27 mouse cellular contexts compared by ENCODE assay signal in genomic region chr3:57932657-57933539, GRCm38 (mm10).
"Had no signal": no experiment of that assay in that cellular context is flagged by ENCODE, and none has a peak within 500 bp of the region (broad histone marks: within the 10 kb centered on the region; RNA-seq: fewer than 3 reads in every experiment).

No protein-coding gene starts in this region.

- H3K27ac ChIP-seq: gastrocnemius, adult 2 months; heart, embryonic 10.5 days; hindbrain, embryonic 10.5 days; hindbrain, embryonic 12.5 days; hindbrain, embryonic 15.5 days; intestine, embryonic 15.5 days; layer of hippocampus, adult 2 months; left cerebral cortex, adult 2 months; limb, embryonic 10.5 days; limb, embryonic 12.5 days; liver, embryonic 13.5 days; liver, embryonic 15.5 days had no signal

- H3K27me3 ChIP-seq: heart, embryonic 12.5 days; hindbrain, embryonic 12.5 days; hindbrain, embryonic 15.5 days; intestine, embryonic 15.5 days; limb, embryonic 12.5 days; liver, embryonic 13.5 days; liver, embryonic 15.5 days had no signal

- H3K4me1 ChIP-seq: heart, embryonic 10.5 days; heart, embryonic 12.5 days; hindbrain, embryonic 10.5 days; hindbrain, embryonic 12.5 days; hindbrain, embryonic 15.5 days; intestine, embryonic 15.5 days; limb, embryonic 10.5 days; limb, embryonic 12.5 days; liver, embryonic 13.5 days; liver, embryonic 15.5 days had no signal

- H3K4me2 ChIP-seq: heart, embryonic 12.5 days; hindbrain, embryonic 12.5 days; hindbrain, embryonic 15.5 days; intestine, embryonic 15.5 days; limb, embryonic 12.5 days; liver, embryonic 11.5 days; liver, embryonic 13.5 days; liver, embryonic 15.5 days had no signal

- H3K9me3 ChIP-seq: heart, embryonic 10.5 days; heart, embryonic 12.5 days; hindbrain, embryonic 10.5 days; hindbrain, embryonic 12.5 days; hindbrain, embryonic 15.5 days; intestine, embryonic 15.5 days; limb, embryonic 10.5 days; limb, embryonic 12.5 days; liver, embryonic 13.5 days; liver, embryonic 15.5 days had no signal

- H3K4me3 ChIP-seq: gastrocnemius, adult 2 months; heart, embryonic 10.5 days; heart, embryonic 12.5 days; hindbrain, embryonic 10.5 days; hindbrain, embryonic 12.5 days; hindbrain, embryonic 15.5 days; intestine, embryonic 15.5 days; layer of hippocampus, adult 2 months; left cerebral cortex, adult 2 months; limb, embryonic 10.5 days; limb, embryonic 12.5 days; liver, embryonic 13.5 days; liver, embryonic 15.5 days had no signal

- H3K9ac ChIP-seq: heart, embryonic 12.5 days; hindbrain, embryonic 12.5 days; hindbrain, embryonic 15.5 days; intestine, embryonic 15.5 days; limb, embryonic 12.5 days; liver, embryonic 13.5 days; liver, embryonic 15.5 days had no signal

- H3K36me3 ChIP-seq: heart, embryonic 10.5 days; heart, embryonic 12.5 days; hindbrain, embryonic 10.5 days; hindbrain, embryonic 12.5 days; hindbrain, embryonic 15.5 days; intestine, embryonic 15.5 days; limb, embryonic 10.5 days; limb, embryonic 12.5 days; liver, embryonic 13.5 days; liver, embryonic 15.5 days had no signal

- DNase-seq: gastrocnemius, adult 2 months; gastrocnemius, postnatal 10 days; gastrocnemius, postnatal 25 days; heart, adult 18-20 months; heart, postnatal 10 days; heart, postnatal 4 days; kidney, adult 18-20 months; kidney, adult 8-10 months; kidney, postnatal 10 days; kidney, postnatal 25 days; kidney, postnatal 4 days; liver; liver, embryonic 13.5 days had no signal

- ATAC-seq: inflammation-experienced regulatory T-cells, adult 6 months; intestine, embryonic 15.5 days; intestine, postnatal 0 days had no signal
